Mouse (Mus musculus) C2C12 (cell line): ENCODE measurements around the gene Tmem204.

Source experiments
- CTCF ChIP-seq: IDR thresholded peaks from one replicate; pipeline ENCODE4 v1.5.1; 2011; ENCODE audit not compliant: control insufficient read depth, insufficient read depth, insufficient read length
- MAX ChIP-seq: IDR thresholded peaks from one replicate; pipeline ENCODE4 v1.6.1; 2011; ENCODE audit warnings: mild to moderate bottlenecking, control low read depth
- USF1 ChIP-seq: IDR thresholded peaks from one replicate; pipeline ENCODE4 v1.6.1; 2011; ENCODE audit warnings: low read depth, mild to moderate bottlenecking, control low read depth, moderate library complexity

DNA sequence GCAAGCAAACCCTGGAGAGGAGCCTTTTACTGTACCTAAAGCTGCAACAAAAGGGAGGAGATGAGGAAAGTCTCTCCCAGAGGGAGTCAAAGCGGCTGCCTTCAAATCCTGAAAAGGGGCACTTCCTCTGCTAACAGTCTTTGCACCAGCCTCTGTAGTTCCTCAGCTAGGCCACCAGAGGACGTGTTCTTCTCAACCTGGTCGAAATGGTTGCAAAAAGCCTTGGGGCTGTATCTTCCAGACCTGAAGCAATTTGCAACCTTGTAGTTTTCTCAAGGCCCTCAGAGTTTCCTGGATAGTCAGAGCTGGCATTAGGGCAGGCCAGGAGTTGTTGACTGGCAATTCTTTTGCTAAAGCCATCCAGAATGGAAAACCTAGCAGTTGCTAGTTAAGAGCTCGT lies 33.9 kb upstream of the Tmem204 start:
- TF ChIP-seq USF1 (no peak), MAX (no peak), CTCF (no peak)
